Mouse (Mus musculus): Measurements from ENCODE around the gene Coro1b. TPM values are rescaled to one million over a fixed set of nuclear protein-coding genes. Genes with fewer than 3 reads are reported as not detected.
A peak's percentile ranks its signal among the peaks of the same experiment; 100 is the strongest.

Gene Coro1b
- polyA plus RNA-seq, 1 experiment, result 114 TPM

DNA sequence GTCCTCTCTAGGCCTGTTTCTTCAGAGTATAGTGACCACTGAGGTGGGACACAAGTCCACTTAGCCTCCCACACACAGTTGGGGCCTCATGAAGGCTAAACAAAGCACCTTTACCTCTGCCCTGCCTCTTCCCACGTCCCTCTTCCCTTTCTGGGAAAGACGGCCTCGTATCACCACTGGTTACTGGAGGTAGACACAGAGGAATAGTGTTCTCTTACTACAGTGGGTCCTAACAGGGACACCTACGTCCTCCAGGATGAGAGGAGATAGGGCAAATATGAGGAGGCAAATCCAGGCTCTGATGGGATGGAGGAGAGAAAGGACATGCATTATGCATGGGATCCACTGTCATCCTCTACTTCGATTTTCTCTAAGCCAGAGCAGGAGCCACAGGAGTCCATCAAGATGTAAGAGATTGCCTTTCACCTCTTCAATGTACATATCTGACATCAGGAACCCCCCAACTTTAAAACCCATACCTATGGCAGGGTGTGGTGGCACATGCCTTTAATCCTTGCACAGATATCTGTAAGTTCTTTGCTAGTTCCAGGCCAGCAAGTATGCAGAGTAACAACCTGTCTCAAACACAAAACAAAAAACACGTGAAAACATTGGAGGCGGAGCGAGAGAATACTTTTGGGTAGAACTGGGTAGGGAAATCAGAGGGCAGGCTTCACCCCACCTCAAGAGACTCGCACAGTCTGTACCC is 483 bp upstream of the Coro1b start:
- WGBS, result 36% methylated on average over 9 of the region's 9 CpGs
- Histone ChIP-seq H3K27ac (ENCODE audit: control insufficient read depth, insufficient read depth, low read depth, low read length, poor library complexity) (peak overlapping the region; percentile 90), H3K4me3 (replicated peaks; ENCODE audit: control insufficient read depth, low read depth, low read length) (peak overlapping the region; percentile 85), H3K4me1 (ENCODE audit: control insufficient read depth, insufficient read depth, low read length) (peaks cover 10% of the 10 kb centered on the region)
- no peak for TF ChIP-seq POLR2A (IDR thresholded peaks at IDR 0.05; ENCODE audit: borderline replicate concordance, control insufficient read depth, low read depth, low read length)
- TF ChIP-seq CTCF (IDR thresholded peaks at IDR 0.05; ENCODE audit: control insufficient read depth, insufficient read depth, low read length), result no peak

DNA sequence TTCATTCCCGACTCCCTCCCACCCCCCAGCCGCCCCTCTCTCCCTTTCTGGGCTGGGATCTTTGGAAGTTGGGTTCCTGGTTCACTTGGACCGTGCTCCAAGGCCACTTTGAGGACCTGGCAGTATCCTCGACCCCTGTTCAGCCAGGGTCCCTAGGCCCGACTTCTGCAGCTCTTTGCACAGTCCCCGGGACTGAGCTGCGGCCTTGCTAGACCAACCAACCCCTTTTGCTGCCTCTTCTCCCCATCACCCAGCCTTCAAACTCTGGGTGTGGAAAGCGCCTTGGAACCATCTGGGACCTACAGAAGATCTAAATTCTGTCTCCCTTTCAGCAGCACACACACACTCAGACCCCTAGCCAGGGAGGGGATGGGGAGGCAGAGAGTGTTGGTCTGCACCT is 400 bp downstream of the Coro1b start:
- 3% methylated on average over 8 of the region's 8 CpGs for WGBS
- Histone ChIP-seq H3K27ac (ENCODE audit: control insufficient read depth, insufficient read depth, low read depth, low read length, poor library complexity) (peak overlapping the region; percentile 90), H3K4me1 (ENCODE audit: control insufficient read depth, insufficient read depth, low read length) (peaks cover 9% of the 10 kb centered on the region)

DNA sequence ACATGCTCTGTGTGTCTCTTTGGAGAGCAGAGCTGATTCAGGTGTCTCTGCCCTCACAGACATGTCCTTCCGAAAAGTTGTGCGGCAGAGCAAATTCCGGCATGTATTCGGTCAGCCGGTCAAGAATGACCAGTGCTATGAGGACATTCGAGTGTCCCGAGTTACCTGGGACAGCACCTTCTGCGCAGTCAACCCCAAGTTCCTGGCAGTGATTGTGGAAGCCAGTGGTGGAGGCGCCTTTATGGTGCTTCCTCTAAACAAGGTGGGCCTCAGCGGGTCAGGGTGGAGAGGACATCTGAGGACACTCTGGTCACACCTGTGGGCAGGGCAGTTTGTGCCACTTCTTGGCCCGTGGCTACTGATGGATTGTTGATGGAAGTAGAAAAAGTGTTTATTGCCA is 864 bp downstream of the Coro1b start:
- H3K27ac ChIP-seq (ENCODE audit: control insufficient read depth, insufficient read depth, low read depth, low read length, poor library complexity), result peak overlapping the region; percentile 90

More for the DNA sequence above, 400 bp downstream of the Coro1b start:
- H3K4me3 ChIP-seq (replicated peaks; ENCODE audit: control insufficient read depth, low read depth, low read length), result peak overlapping the region; percentile 85
- TF ChIP-seq POLR2A (IDR thresholded peaks at IDR 0.05; ENCODE audit: borderline replicate concordance, control insufficient read depth, low read depth, low read length) (no peak), CTCF (IDR thresholded peaks at IDR 0.05; ENCODE audit: control insufficient read depth, insufficient read depth, low read length) (no peak)

DNA sequence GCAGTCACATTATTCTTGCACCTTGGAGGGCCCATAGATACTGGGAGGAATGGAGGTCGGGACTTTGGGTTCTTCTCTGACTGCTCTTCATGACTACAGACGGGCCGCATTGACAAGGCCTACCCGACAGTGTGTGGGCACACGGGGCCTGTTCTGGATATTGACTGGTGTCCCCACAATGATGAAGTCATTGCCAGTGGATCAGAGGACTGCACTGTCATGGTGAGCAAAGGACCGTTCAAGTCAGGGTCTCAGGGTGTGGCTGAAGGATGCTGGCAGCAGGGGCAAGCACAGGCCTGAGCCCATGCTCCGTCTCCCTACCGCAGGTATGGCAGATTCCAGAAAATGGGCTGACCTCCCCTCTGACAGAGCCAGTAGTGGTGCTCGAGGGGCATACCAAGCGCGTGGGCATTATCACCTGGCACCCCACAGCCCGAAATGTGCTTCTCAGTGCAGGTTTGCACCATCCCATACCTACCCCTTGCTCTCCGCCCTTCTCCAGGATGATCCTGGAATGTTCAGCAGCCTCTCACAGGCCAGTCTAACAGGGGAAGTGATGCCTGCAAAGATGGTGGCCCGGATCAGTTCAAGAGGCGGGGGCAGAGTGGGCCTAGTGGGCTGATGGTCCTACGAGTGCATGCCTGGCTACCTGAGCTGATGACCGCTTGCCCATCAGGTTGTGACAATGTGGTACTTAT is 1.5 kb downstream of the Coro1b start:
- TF ChIP-seq CTCF (IDR thresholded peaks at IDR 0.05; ENCODE audit: control insufficient read depth, insufficient read depth, low read length), result no peak
- no peak for TF ChIP-seq POLR2A (IDR thresholded peaks at IDR 0.05; ENCODE audit: borderline replicate concordance, control insufficient read depth, low read depth, low read length)
- WGBS, result 88% methylated on average over 17 of the region's 17 CpGs
- Histone ChIP-seq H3K4me3 (replicated peaks; ENCODE audit: control insufficient read depth, low read depth, low read length) (no peak overlapping the region), H3K27ac (ENCODE audit: control insufficient read depth, insufficient read depth, low read depth, low read length, poor library complexity) (no peak overlapping the region), H3K4me1 (ENCODE audit: control insufficient read depth, insufficient read depth, low read length) (peaks cover 11% of the 10 kb centered on the region)

More for the DNA sequence above, 864 bp downstream of the Coro1b start:
- WGBS, result 56% methylated on average over 11 of the region's 11 CpGs
- H3K4me1 ChIP-seq (ENCODE audit: control insufficient read depth, insufficient read depth, low read length), result peaks cover 10% of the 10 kb centered on the region
- TF ChIP-seq POLR2A (IDR thresholded peaks at IDR 0.05; ENCODE audit: borderline replicate concordance, control insufficient read depth, low read depth, low read length) (no peak), CTCF (IDR thresholded peaks at IDR 0.05; ENCODE audit: control insufficient read depth, insufficient read depth, low read length) (no peak)
- peak overlapping the region; percentile 85 for H3K4me3 ChIP-seq (replicated peaks; ENCODE audit: control insufficient read depth, low read depth, low read length)

DNA sequence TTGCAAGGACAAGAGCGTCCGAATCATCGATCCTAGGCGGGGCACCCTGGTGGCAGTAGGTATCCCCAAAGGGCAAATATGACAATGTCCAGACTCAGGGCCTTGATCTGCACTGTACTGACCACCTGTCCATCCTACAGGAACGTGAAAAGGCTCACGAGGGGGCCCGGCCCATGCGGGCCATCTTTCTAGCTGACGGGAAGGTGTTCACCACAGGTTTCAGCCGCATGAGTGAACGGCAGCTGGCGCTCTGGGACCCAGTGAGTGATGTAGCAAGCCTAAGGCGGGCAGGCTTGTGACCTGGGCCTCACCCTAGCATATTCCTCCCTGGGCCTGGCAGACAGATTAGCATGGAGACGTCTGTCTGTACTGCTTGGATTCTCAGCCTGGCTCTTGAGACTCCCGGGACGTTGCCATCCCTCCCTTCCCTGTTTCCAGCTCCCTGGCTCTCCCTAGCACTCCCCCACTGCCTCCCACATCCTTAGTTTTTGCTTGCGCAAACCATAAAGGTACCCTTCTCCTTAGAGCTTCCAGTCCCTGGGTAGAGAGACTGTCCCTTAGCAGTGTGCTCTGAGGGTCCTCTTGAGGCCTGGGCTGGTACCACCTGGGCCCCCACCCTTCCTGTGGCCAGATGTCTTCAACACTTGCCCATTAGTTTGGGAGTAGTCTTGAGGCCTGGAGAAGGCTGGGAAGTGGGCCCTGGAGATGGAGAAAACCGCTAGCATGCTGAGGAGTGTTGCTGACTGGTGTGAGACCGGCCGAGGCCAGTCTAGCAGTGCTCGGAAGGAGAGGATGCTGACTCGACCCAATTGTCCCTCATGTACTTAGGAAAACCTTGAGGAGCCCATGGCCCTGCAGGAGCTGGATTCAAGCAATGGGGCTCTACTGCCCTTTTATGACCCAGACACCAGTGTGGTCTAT is 2.4 kb downstream of the Coro1b start:
- 89% methylated on average over 22 of the region's 22 CpGs for WGBS
- no peak overlapping the region for H3K27ac ChIP-seq (ENCODE audit: control insufficient read depth, insufficient read depth, low read depth, low read length, poor library complexity)
- no peak for TF ChIP-seq POLR2A (IDR thresholded peaks at IDR 0.05; ENCODE audit: borderline replicate concordance, control insufficient read depth, low read depth, low read length)
- TF ChIP-seq CTCF (IDR thresholded peaks at IDR 0.05; ENCODE audit: control insufficient read depth, insufficient read depth, low read length), result no peak
- H3K4me3 ChIP-seq (replicated peaks; ENCODE audit: control insufficient read depth, low read depth, low read length), result no peak overlapping the region
- H3K4me1 ChIP-seq (ENCODE audit: control insufficient read depth, insufficient read depth, low read length), result peaks cover 11% of the 10 kb centered on the region

DNA sequence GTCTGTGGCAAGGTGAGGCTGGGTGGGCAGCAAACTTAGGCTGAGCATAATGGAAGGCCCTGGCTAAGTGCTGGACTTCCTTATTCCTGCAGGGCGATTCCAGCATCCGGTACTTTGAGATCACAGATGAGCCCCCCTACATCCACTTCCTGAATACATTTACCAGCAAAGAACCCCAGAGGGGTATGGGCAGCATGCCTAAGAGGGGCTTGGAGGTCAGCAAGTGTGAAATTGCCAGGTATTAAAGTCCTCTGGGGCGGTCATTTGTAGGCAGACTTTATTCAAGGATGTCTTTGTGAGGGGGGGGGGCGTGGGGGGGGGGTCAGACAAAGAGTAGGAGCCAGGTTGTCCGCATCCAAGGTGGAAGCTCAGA is 3.1 kb downstream of the Coro1b start:
- Histone ChIP-seq H3K4me1 (ENCODE audit: control insufficient read depth, insufficient read depth, low read length) (peaks cover 11% of the 10 kb centered on the region), H3K4me3 (replicated peaks; ENCODE audit: control insufficient read depth, low read depth, low read length) (no peak overlapping the region), H3K27ac (ENCODE audit: control insufficient read depth, insufficient read depth, low read depth, low read length, poor library complexity) (no peak overlapping the region)
- WGBS, result 69% methylated on average over 5 of the region's 5 CpGs
- TF ChIP-seq CTCF (IDR thresholded peaks at IDR 0.05; ENCODE audit: control insufficient read depth, insufficient read depth, low read length), result no peak
- no peak for TF ChIP-seq POLR2A (IDR thresholded peaks at IDR 0.05; ENCODE audit: borderline replicate concordance, control insufficient read depth, low read depth, low read length)

DNA sequence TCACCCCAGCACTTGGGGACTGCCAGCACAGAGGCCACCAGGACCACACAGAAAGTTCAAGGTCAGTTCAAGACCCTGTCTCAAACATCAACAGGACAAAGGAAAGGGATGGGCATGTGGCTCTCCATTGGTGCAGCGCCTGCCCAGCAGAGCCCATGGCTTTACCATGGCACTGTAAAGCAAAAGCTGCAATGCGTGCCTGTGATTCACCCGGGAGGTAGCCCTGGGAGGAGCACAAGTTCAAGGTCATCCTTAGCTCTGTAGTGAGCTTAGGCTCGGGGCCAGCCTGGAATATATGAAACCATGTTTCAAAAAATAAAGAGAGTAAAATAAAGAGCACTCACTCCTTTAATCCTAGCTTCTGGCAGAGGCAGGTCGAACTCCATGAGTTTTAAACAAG is 3.5 kb downstream of the Coro1b start:
- Histone ChIP-seq H3K27ac (ENCODE audit: control insufficient read depth, insufficient read depth, low read depth, low read length, poor library complexity) (no peak overlapping the region), H3K4me3 (replicated peaks; ENCODE audit: control insufficient read depth, low read depth, low read length) (no peak overlapping the region), H3K4me1 (ENCODE audit: control insufficient read depth, insufficient read depth, low read length) (peaks cover 11% of the 10 kb centered on the region)
- no peak for TF ChIP-seq POLR2A (IDR thresholded peaks at IDR 0.05; ENCODE audit: borderline replicate concordance, control insufficient read depth, low read depth, low read length)
- 92% methylated on average over 5 of the region's 5 CpGs for WGBS

Data from bone marrow, adult 2 months (tissue).